Mouse (Mus musculus): ENCODE data around the gene Vmn1r21.

GRCm38 (mm10) chr6:57859043-57860042, 9.2 kb upstream of the Vmn1r21 start:
- TF ChIP-seq POLR2A (IDR thresholded peaks at IDR 0.05; ENCODE audit: borderline replicate concordance, insufficient read depth, low read length), result no peak
- peak; percentile 45; the same call in 1 of the 2 replicates for TF ChIP-seq CTCF (IDR thresholded peaks at IDR 0.05; ENCODE audit: borderline replicate concordance, insufficient read depth, low read depth, low read length)
